Mouse (Mus musculus) heart, adult 18-20 months (tissue): Measurements from ENCODE around the gene Dnah6. TPM values are rescaled to one million over a fixed set of nuclear protein-coding genes. Genes with fewer than 3 reads are reported as not detected.

Source experiments
- DNase-seq, 2 experiments: peaks; one replicate each; pipeline ENCODE4 v3.0.0; 2021 to 2022; ENCODE audit warnings: mixed read lengths in 1 of 2
- long read RNA-seq, 2 experiments: library from polyadenylated mRNA; stranded (forward); transcript quantifications; one replicate each; pipeline ENCODE4 v2.0.0; 2021
- total RNA-seq, 2 experiments: library from RNA; stranded (reverse); gene quantifications; 2 replicates each; pipeline ENCODE4 v1.2.3; 2021

Gene Dnah6
- total RNA-seq = under 1 TPM; 0.05 to 0.51 TPM
- long read RNA-seq, experiment 1 = 0 reads
- long read RNA-seq, experiment 2 = 0 reads

DNA sequence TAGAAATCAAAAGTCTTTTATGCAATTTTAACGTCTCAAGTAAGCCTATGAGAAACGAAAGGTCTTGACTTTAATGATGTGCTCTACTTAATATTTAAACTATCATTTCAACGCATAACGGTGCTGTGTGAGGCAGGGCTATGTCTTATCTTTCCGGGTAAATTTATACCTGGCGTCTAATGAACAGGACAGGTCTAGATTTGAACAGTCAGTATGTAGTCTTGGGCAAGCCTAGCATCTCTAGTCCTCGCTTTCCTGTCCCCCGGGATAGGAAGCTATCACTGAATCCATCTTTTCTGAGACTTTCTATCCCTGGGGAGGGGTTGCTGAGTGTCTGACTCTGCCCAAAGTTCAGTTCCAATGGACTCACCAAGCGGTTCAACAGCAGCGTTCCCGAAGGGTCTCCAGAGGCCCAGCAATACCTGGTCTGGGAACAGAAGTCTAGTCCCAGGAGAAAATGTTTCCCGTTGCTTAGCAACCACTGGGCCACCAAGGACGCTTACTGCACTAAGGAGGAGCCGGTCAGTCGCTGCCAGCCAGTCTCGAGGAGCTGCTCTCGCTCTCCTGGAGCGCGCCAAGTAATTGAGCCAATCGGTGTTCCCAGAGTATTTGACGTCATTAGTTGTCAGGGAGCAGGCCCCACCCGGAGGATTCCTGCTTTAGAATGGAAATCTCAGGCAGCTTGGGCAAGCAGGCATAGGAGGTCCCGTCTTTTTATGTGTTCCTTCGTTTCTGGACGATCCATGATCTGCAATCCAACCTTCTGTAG is at the start of gene Dnah6:
Gene Dnah6, minus strand, starts transcription at position 463 of the 769 bp plus-strand sequence.
- peak; percentile 91 to 95 for DNase-seq

DNA sequence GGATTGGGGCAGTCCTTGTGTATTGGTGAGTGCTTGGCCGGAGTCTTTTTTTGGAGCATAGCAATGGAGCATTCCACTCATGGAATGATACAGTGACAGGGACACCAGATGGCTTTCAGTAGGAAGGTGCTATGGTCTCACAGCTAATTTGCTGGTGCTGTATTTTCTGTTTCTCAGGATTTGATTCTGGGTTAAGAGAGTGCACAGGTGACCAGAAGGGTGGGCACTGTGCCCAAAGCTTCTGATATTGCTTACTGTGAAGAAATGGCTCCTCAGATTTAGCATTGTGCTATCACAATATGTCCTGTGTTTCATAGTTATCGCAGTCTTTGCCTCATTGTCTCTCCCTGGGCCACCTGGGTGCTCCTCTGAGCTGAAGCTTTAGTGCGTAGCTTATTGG is 47.9 kb upstream of the Dnah6 start:
- DNase-seq = no peak

DNA sequence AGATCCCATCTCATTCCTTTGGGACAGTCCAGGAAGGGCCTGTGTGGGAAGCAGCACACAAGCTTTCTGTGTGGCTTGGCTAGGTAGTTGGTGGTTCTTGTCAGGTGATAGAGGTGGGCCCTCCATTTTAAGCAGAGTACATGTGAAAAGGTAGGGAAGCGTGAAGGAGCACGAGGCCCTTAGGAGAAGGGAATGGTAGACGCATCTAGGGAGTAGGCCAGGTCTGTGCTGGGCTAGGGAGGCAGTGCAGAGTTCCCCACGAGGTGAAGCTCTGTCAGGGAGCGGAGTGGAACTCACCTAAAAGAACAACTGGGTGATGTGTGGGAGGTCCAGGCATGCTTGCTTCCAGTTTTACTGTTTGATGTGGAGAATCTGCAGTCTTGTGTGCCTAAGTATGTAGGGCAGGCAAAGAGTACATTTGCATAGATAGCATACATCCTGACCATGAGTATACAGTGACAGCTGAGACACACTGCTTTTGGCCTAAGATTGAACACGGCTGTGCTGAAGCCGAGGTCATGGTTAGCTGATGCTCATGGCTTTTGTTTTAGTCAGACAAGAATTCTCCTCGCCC is 46.4 kb upstream of the Dnah6 start:
- DNase-seq = no peak

DNA sequence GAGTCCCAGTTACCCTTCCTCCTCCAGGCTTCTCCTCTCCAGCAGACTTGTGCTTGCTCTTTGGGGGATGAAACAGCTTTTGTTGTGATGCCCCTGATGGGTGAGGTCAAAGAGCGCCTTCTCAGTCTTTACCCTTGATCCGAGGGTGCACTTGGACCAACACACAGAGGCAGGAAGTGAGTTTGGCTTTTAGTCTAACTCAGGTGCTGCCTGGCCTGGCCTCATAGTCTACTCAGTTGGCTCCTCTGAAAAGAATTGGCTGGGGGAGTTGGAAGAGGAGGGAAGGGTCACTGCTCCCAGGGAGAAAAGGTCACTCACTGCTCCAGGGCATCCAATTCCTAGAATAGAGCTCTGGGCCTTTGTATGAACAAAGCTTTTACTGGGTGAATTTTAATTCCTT is 43.4 kb upstream of the Dnah6 start:
- no peak for DNase-seq

DNA sequence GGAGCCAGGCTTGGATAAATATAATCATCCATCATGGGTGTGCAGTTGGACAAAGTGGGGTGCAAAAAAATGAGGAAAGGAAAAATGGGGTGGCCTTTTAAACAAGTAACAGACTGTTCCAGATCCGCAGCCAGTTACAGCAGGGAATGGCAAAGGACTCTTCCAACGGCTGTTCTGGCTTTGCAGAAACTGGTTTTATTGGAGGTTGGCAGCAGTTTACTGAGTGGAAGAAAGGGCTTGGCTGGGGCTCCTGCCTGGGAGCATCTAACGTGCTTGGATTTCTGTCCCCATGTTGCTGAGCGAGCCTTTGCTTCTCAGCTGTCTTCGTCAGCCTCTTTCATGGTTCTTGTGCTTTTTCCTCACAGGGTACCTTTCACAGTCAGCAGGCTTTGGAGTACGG is 38.7 kb upstream of the Dnah6 start:
- no peak for DNase-seq

DNA sequence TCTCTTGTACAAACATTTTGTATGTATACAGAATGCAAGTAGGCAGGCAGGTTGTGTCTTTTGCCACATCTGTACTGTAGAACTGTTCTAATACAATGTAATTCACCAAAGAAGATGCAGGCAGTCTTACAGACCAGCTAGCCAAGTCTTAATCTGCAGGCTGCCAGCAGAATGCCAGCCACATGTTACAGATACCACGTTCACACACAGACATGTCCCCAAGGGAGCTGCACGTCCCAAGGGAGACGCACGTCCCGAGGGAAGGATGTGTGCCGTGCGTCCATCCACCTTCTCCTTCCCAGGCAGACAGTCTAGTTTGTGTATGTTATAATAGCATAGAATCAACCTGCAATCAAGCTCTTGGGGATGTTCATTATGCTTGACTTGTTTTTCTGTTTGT is 35.6 kb upstream of the Dnah6 start:
- DNase-seq = no peak

DNA sequence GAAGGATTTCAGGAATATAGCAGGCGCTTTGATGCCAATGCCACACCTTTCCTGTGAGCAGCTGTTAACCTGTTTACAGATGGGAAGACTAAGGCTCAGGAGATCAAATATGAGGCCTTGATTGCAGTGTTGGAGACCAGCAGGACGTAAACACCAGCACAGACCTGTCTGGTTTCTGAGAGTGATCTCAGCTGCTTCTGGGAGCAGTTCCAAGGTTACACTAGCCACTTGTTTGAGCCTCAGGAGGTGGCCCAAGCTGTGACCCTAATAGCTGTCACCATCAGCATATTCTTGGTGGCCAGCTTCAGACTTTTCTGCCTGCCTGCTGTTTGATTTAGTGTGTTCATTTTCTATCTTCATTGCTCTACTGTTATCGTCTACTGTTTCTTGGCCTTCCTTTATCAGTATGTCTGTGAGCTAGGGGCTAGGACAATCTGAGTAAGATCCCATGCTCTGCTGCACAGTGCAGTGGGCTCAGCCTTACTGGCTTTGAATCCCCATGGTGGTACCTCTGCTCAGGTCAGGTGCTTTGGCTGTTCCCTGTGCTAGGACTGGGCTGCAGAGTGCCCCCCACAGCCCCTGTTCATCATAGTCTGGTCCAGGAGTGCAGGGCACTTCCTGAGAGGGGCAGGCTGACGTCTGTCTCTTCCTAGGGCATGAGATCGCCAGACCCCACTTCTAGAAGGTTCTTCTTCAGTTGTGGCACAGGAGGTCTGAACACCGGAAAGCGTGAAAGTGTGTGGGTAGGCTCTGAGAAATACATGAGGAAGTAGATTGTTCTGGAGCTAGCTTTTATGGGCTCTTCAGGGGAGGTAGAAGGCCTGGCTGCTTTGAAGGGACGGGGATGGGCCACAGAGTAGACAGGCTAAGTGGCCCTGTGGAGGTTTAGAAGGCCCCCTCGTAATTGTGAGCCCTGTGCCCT is 33.1 kb upstream of the Dnah6 start:
- peak; percentile 42 to 47 for DNase-seq

DNA sequence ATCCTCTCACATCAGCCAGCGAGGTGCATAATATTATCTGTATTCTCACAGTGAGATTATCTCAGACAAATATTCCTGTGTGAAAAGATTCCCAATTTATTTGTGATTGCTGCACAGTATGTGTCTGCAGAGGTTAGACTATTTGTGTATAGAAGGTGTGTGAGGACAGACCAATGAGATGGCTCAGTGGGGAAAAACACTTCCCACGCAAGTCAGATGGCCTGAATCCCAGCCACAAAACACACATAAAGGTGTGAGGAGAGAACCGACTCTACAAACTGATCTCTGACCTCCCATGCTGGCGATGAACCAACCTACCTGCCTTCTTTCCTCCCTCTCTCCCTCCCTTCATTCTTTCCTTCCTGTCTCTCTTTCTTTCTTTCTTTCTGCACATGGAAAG is 32.1 kb upstream of the Dnah6 start:
- DNase-seq = no peak

DNA sequence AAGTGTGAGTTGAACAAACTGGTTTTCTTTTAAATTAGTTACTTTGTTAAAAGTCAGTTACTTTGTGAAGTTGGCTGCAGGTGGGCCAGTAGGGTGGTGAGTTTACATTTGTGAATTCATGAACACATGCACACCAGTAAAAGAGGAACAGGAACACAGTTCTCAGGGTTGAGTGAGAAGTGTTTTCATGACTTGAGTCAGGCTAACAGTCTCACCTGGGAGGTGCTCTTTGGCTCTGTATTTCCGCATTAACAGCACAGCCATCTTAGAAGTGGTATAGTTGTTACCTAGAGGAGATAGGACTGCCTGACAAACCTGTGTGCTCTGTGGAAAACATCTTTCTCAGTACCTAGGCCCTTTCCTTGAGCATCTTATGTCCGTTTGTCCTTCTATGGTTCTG is 31.6 kb upstream of the Dnah6 start:
- DNase-seq = no peak

DNA sequence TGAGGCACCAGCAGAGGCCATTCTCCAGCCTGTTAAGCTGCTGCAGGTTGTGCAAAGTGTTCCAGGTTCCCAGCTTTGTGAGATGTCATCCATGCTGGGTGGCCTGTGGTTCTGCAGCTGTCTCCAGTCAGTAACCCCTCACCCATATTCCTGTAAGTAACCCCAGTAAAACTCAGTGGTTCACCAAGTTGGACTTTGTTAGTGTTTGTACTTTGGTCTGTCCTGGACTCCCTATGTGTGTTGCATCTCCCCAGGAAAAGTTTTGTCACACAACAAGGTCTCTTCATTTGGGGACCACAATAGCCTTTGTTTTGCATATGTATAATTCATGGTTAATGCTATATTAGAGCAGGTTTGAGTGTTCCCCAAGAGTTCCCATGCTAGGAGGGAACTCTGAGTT is 30.9 kb upstream of the Dnah6 start:
- DNase-seq = no peak

DNA sequence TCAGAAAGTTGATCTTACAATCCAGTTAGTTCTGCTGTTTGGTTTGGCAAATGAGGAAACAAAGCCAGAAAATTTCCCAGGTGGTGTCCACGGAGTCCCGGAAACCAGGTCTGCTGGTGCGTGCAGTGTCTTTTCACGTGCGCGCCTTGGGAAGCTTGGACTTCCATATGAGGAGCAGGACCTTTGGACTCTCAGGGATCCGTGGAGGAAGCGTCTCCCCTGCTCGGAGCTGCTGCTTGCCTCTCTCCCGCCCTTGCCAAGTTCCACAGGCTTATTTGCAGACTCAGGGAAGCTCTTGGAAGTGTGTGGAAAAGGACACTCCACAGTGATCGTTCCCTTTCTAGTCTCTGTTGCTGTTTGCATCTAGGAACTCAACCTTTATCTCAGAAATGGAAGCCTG is 29.9 kb upstream of the Dnah6 start:
- DNase-seq = no peak

DNA sequence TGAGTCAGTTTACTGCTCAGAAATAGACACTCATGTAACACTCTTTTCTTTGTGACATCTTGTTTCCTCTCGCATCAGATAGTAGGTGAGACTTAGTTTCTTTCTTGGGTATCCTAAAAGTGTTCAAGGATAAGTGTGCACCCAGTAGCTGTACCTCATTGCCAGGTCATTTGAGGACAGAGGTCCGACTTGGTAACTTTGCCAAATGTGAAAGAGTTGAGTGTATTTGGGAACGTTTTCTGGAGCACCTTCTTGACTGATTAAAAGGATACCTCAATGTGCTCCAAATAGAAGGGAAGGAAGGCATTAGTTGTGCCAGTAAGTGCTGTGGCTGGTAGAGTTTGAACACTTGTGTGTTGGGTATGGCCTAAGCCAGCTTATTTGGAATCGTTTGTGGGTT is 28.4 kb upstream of the Dnah6 start:
- no peak for DNase-seq

DNA sequence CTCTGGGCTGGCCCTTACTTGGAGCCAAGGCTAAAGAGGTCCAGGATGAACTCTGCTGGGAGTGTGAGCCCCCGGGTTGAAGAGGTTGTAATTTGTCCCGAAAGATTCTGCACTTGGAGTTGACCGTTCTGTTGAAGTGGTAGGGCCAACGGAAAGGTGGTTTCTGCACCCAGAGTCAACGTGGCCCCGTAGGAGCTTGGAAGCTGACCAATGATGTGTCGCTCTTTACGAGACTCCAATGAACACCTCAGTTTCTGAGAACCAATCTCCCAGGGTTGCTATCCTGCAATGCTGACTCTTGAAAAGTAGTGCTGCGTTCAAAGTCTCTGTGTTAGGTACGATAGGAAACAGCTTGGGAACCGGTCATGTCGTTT is 27.6 kb upstream of the Dnah6 start:
- DNase-seq = peak in 1 of 2 experiments; percentile 9

DNA sequence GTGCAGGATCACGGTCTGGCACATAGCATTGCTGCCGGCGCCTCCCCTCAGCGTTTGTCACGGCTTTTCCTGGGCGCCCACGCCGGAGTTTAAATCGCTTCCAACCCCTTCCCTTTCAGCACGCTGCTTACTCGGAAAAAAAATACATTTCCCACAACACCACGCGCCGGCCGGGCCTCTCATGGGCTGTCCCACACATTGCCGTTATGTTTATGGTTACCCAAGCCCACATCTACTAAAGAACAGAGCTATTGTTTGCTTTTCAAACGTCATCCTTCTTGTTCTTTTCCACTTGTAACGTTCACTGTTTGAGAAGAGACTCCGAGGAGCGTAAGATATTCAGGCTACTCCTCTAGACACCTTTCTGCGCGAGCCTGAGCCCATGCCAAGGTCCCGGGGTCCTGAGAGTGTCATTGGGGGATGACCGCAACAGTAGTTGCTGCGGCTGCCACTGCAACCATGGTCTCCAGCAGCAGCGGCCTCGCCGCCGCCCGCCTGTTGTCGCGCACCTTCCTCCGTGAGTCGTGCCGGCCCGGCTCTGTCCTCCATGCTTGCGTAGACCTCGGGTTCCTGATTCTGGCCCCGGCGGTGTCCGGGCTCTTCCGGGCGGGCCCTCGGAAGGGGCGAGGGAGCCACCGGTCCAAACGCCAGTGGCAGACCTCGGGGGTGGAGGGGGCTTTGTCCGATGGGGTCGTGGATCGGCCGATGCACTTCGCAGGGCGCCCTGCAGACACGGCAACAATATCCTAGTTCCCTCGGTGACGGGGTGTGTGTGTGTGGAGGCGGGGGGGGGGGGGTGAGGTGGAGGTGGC is 27.0 kb upstream of the Dnah6 start, which contains the start of gene Suclg1:
Gene Suclg1, plus strand, starts transcription at position 146 of the 812 bp plus-strand sequence.
- DNase-seq = peak; percentile 91 to 93

DNA sequence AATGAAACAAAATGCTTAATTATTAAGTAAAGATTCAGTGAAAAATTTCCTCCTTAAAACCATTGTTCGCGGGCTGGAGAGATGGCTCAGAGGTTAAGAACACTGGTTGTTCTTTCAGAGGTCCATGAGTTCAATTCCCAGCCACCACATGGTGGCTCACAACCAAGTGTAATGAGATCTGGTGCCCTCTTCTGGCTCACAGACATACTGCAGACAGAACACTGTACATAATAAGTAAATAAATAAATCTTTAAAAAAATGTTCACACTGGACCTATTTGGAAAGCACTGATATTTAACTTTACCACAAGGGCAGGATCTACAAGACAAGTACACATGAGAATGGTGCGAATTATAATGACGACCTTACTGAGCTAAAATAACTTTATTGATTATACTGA is 26.0 kb upstream of the Dnah6 start:
- no peak for DNase-seq

DNA sequence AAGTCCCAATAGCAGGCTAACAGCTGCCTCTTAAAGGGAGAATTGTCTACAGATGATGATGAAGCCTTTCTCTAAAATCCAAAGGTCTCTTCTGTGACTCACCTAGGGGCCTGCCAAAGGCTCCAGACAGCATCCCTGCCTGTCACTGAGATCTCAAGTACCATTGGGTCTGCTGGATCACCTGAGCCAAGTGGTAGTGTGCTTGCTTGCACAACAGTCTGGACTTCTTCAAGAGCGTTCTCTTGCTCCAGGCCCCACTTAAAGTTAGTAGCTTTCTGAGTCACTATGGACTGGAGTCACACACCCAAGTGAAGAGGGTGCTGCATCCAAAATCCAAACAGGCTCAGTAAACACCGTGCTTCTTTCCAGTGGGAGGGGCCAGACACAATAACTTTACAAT is 25.4 kb upstream of the Dnah6 start:
- no peak for DNase-seq

DNA sequence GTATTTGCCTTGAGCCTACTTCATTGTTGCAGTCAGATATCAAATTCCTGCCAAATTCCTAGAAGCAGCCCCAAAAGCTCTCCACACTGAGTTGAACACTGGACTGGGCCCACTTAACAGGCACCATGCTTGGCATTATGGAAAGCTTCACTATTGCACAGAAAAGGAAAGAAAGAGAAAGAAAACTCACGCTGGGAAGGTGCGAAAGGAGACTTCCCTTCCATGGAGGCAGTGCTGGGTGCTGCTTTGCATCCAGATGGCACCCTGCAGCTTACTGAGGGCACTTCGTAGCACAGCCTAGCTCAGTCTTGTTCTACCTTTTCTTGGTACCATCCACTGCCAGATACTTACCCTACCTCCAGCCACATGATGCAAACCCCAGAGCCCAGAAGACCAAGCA is 14.2 kb upstream of the Dnah6 start:
- no peak for DNase-seq

DNA sequence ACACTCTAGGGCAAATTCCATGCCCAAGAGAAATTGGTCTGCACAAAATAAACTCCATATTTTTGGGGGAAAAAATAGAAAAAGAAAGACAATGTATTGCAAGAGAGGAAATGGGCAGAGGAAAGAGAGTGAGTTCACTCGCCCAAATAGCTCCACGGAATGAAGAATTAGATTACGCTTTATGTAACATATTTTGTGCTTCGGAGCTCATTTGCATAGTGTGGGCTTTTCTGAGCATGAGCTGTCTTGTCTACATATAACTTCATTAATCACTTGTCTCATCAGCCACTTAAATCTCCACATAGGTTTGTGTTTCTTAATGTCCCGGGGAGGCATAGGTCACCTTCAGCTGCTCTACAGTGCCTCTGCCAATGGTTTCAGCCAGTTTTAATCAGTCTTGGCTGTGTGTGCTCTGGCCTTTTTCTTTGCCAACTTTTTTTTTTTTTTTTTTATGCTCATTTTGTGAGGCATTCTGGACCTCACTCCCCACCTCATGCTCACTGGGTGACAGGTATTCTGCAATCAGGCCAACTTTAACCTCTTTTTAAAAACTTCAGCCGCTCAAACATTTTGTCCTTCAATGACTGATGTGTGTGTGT is 12.9 kb upstream of the Dnah6 start:
- no peak for DNase-seq

DNA sequence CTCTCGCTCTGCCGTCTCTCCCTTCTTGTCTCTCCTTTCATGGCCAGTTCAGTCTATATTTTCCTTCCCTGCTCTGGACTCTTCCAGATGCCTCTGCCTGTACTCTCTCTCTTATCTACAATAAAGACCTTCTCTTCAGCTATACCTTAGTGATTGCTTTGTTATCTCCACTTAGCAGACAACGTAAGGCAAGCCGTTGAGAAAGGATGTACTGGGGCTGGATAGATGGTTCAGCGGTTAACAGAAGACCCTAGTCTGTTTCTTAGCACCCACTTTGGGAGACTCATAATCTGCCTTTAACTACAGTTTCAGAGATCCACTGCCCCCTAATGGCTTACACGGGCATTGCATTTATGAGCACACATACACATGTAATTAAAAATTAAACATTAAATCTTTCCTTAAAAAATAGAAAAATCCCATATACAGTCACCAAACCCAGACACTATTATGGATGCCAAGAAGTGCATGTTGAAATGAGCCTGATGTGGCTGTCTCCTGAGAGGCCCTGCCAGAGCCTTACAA is 11.8 kb upstream of the Dnah6 start:
- DNase-seq = no peak

DNA sequence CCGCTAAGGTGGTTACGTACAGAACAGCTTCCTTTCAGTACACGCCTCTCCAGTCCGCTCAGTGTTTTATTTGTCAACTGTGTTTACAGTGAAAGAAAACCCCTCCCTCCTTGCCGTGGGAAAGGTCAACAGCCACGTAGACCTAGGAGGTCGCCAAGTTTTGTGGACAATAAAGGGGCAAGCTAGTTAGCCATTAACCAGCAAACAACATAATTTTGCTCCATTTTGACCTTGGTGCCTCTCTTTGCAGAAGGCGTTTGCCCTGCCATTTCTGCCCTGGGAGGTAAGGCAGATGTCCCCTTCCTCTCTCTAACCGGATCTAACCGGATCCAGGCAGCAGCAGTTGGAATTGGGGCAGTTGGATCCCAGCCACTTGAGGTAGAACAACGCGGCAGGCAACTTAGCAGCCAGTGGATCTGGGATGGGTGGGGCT is 10.7 kb upstream of the Dnah6 start:
- no peak for DNase-seq

DNA sequence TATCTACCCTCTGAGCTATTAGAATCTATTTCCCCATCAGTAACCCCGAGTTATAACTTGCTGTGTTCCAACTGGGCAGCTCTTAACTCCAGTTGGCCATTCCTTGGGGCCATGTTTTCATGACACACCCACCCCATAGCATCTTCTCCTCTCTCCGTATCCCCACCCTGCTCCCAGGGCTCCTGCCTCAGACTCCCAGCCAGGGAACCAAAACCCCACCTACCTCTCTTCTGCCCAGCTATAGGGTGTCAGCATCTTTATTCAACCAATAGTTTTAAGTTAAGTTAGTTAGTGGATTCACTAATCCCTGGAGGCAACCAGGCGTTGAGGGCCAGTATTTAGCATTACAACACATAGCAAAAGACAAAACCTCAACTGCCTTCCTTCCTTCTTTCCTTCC is 7.4 kb upstream of the Dnah6 start:
- no peak for DNase-seq
